Mouse (Mus musculus) frontal cortex, adult 2 months (tissue): ENCODE data around the gene Cux1. TPM values are rescaled to one million over a fixed set of nuclear protein-coding genes. Genes with fewer than 3 reads are reported as not detected.
A peak's percentile ranks its signal among the peaks of the same experiment; 100 is the strongest.

Source experiments
- DNase-seq, 2 experiments: peaks; one replicate each; pipeline ENCODE4 v3.0.0; 2022; ENCODE audit warnings: low spot score in 1 of 2; ENCODE audit errors: extremely low spot score in 1 of 2
- polyA plus RNA-seq: library from polyadenylated mRNA; depleted of rRNA; stranded (reverse); fragments of >200 nt; gene quantifications from 2 replicates; pipeline ENCODE4 v1.2.3, GENCODE M21; 2012

The Cux1 gene
- polyA plus RNA-seq, 1 experiment, result 65.0 TPM

DNA sequence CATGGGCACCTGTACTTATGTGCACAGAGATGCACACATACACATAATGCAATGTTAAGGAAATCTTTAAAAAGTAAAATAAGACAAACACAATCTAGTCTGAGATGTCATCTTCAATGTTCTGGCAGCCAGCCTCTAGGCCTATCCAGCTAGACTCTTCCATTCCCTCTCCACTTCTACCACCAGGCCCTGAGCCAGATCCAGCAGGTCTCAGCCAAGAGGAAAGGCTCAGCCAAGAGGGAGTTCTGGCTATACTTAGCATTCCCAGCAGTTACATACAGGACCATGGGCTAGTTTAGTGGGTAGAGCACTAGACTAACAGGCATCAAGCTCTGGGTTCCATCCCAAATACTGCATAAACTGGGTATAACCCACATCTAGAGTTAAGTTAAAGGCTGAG lies 26.3 kb downstream of the Cux1 start:
- DNase-seq, result peak; percentile 22 to 56

- no peak for DNase-seq
These were observed 27.0 kb downstream of the Cux1 start for GRCm38 (mm10) chr5:136540055-136540838.

- DNase-seq, result no peak
These were observed 30.5 kb downstream of the Cux1 start for GRCm38 (mm10) chr5:136536753-136537152.

GRCm38 (mm10) chr5:136535976-136536725 lies 31.1 kb downstream of the Cux1 start:
- DNase-seq, result no peak

- DNase-seq, result no peak
These were observed 32.1 kb downstream of the Cux1 start for GRCm38 (mm10) chr5:136535204-136535603.

- no peak for DNase-seq
These were observed 33.7 kb downstream of the Cux1 start for GRCm38 (mm10) chr5:136533371-136534276.

GRCm38 (mm10) chr5:136531674-136532365 lies 35.5 kb downstream of the Cux1 start:
- DNase-seq, result no peak

DNA sequence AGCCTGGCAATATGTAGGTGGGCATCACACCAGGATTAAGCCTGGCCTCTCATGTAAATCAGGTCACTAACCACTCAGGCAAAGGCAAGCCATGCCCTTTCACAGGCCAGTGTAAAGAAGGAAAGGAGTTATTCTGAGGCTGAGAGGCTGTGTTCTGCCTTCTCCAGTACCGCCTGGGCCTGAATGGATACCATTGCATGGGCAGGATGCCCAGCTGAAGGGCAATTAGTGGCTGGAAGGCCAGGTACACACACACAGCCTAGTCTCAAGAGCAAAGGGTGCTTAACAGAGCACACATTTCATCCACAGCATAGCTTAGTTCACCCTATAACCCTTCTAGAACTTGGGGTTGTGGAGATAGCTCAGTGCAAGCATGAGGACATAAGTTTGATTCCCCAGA lies 36.4 kb downstream of the Cux1 start:
- no peak for DNase-seq

- no peak for DNase-seq
These were observed 38.1 kb downstream of the Cux1 start for GRCm38 (mm10) chr5:136529165-136529564.

DNA sequence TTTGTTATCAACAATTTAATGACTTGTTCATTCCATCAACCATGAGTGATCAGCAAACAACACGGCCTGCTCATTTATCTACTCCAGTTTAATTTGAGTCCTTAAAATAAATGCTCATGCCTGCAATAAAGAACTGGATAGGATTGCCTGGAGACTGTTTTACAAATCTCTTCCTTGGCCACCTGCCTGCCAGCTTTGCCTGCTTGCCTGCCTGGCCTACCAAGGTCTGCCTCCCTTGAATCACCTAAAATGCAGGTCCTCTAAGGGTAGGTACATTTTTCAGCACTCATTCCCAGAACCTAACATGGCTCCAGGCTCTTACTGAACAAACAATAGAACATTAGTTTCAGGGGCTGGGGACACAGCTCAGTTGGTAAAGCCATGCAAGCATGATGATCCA lies 39.4 kb downstream of the Cux1 start:
- DNase-seq, result no peak

GRCm38 (mm10) chr5:136526545-136526909 lies 40.8 kb downstream of the Cux1 start:
- DNase-seq, result no peak

GRCm38 (mm10) chr5:136525896-136526544 lies 41.3 kb downstream of the Cux1 start:
- no peak for DNase-seq

GRCm38 (mm10) chr5:136522843-136523463 lies 44.3 kb downstream of the Cux1 start:
- no peak for DNase-seq

GRCm38 (mm10) chr5:136521656-136522055 lies 45.6 kb downstream of the Cux1 start:
- no peak for DNase-seq

DNA sequence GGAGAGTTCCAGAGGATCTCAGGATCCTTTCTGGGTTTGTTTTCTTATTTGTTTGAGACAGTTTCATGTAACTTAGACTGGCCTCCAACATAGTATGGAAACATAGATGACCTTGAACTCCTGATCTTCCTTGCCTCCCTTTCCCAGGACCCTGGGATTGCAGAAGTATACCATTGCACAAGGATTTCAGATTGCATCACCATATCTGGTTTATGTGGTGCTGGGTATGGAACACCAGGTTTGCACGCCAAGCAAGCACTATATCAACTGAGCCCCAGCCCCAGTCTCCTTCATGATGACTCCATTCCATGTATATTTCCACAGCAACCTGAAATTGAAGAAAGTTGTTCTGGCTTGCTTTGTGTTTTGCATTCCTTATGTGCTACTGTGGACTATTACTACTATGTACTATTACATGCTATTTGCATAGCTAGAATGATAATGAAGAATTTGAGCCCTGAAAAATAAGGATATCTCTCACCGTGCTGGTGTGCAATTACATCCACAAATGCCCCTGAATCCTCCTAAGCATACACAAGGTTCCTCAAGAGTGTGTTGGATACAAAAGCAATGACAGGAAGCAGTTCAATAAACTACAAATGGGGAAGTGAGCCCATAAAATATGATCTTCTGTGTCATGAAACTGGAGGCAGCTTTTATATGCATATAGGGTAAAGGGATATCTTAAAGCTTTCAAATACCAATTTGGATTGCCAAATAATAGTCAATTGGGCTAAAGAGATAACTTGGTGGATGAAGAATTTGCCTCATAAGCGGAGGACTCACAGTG lies 48.4 kb downstream of the Cux1 start:
- no peak for DNase-seq

DNA sequence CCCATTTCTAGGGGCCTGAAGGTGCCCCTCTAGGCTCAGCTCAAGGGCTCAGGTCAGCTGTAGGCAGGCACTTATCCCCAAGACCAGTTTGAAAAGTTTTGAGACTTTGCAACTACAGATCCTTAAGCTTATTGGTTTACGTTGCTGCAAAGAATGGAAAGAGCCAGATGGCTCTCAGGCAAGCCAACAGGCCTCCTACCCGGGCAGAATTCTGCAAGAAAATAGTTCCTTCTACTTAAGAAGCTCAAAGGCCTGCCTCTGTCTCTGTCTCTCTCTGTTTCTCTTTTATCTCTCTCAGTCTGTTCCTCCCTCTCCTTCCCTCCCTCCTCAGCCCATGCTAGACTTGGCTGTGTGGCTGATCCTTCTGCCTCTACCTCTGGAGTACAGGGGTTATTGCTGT lies 49.8 kb downstream of the Cux1 start:
- peak in 1 of 2 experiments; percentile 37 for DNase-seq

GRCm38 (mm10) chr5:136516593-136516992 lies 50.7 kb downstream of the Cux1 start:
- no peak for DNase-seq

DNA sequence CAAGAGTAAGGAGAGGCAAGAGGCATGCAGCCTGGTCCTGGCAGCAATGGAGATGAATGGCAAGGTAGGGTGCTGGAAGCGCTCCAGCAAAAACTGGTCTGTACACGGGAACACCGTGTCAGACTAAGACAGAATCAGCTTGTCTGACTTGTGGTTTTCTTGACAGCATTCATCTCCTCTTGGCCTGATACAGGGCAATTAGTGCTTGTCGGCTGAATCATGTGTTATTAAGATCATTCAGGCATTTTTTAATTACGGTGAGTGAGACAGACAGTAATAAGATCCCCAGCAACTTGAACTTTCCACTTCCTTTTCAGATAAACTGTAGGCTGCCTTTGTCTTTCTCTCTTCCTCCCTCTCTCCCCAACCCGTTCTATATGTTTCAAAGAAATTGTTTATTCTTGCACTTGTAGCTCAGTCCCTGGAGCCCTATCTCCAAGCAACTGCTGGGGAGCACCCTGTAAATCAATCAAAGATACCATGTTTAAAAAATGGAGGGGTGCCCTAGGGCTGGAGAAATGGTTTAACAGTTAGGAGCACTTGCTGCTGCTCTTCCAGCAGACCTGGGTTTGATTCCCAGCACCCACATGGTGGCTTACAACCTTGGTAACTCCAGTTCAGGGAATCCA lies 53.1 kb downstream of the Cux1 start:
- no peak for DNase-seq
